Mouse (Mus musculus): ENCODE data around the gene M1ap.

GRCm38 (mm10) chr6:83066441-83066840 is 119.7 kb downstream of the M1ap start:
- TF ChIP-seq GATA1 (IDR thresholded peaks at IDR 0.05; ENCODE audit: low read length) (no peak), TAL1 (IDR thresholded peaks at IDR 0.05; ENCODE audit: low read length) (no peak)

Measured in erythroblast, embryonic 14.5 days (primary cell).